Mouse (Mus musculus): ENCODE data around the gene Cd163l1. TPM values are rescaled to one million over a fixed set of nuclear protein-coding genes. Genes with fewer than 3 reads are reported as not detected.

The Cd163l1 gene
- polyA plus RNA-seq, 1 experiment from 2014 or later = 0.21 TPM

DNA sequence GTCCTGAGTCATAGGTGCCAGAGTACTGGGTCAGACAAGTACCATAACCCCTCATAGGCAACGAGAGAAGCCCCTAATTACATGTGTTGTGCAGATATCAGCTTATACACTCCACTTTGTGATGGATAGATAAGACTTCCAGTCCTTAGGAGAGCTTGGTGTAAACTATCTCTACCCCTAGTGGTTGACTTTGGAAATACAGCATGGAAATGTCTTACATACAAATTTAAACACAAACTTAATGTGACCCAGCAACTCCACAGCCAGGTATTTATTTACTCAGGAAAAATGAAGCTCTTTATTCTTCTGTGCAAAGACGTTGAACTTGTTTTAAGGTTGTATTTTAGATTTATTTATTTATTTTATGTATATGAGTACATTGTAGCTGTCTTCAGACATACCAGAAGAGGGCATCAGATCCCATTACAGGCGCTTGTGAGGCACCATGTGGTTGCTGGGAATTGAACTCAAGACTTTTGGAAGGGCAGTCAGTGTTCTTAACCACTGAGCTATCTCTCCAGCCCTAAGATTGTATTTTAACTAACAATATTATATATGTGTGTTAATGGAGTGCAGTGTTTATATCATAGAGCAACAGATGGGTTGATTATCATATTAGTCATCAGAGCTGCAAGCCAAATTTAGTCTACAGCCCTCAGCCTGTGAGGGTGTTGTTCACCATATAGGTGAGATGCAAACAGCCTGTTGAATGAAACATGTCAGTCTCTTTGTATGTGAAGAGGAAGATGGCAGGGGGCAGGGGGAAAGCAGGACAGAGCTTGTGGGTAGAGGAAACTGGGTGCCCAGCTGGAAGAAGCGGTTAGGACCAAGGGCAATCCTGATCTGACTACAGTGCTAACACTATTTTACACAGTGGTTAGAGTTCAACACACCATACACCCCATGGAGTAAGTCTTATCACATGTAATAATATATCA is 29.4 kb upstream of the Cd163l1 start:
- 65% methylated on average over 4 of the region's 4 CpGs for WGBS
- H3K4me3 ChIP-seq (ENCODE audit: low read length) = no peak overlapping the region
- ATAC-seq = no peak
- peaks cover 3% of the 10 kb centered on the region; the same call in 1 of the 2 replicates for H3K27me3 ChIP-seq (replicated peaks; ENCODE audit: control insufficient read depth, insufficient read depth, low read length)
- H3K4me1 ChIP-seq (ENCODE audit: control insufficient read depth, insufficient read depth, low read length) = no peaks in the 10 kb centered on the region
- no peak overlapping the region for H3K4me2 ChIP-seq (ENCODE audit: low read depth, low read length)
- H3K27ac ChIP-seq (ENCODE audit: low read length) = no peak overlapping the region
- no peak overlapping the region for H3K9ac ChIP-seq (ENCODE audit: low read depth, low read length)
- H3K36me3 ChIP-seq (ENCODE audit: control insufficient read depth, insufficient read depth, low read length) = no peaks in the 10 kb centered on the region
- H3K9me3 ChIP-seq (ENCODE audit: control insufficient read depth, low read length) = no peaks in the 10 kb centered on the region

DNA sequence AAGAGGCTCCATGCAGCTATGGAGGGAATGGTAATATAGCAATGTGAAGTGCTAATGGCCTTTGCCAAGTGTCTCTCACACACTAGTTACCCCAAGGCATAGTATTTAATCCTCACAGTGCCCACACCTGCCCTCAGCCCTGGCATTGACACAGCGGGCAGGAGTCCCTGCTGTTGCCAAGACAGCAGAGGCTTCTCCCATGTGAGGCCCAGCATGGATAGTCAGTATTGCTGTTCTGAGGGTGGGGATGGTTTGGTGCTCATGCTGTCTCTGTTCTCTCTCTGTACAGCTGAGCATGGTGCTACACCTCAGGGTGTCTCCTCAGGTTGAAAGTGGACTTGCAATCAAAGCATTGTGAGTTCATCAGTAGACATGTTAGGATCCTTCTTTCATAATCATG is 27.6 kb upstream of the Cd163l1 start:
- no peak overlapping the region for H3K27ac ChIP-seq (ENCODE audit: low read length)
- H3K4me3 ChIP-seq (ENCODE audit: low read length) = no peak overlapping the region
- ATAC-seq = no peak
- no peak overlapping the region for H3K9ac ChIP-seq (ENCODE audit: low read depth, low read length)
- H3K27me3 ChIP-seq (replicated peaks; ENCODE audit: control insufficient read depth, insufficient read depth, low read length) = peaks cover 3% of the 10 kb centered on the region; the same call in 1 of the 2 replicates
- H3K36me3 ChIP-seq (ENCODE audit: control insufficient read depth, insufficient read depth, low read length) = no peaks in the 10 kb centered on the region
- H3K9me3 ChIP-seq (ENCODE audit: control insufficient read depth, low read length) = no peaks in the 10 kb centered on the region
- no peak overlapping the region for H3K4me2 ChIP-seq (ENCODE audit: low read depth, low read length)
- H3K4me1 ChIP-seq (ENCODE audit: control insufficient read depth, insufficient read depth, low read length) = no peaks in the 10 kb centered on the region
- WGBS = 77% methylated on average over 1 of the region's 1 CpGs

DNA sequence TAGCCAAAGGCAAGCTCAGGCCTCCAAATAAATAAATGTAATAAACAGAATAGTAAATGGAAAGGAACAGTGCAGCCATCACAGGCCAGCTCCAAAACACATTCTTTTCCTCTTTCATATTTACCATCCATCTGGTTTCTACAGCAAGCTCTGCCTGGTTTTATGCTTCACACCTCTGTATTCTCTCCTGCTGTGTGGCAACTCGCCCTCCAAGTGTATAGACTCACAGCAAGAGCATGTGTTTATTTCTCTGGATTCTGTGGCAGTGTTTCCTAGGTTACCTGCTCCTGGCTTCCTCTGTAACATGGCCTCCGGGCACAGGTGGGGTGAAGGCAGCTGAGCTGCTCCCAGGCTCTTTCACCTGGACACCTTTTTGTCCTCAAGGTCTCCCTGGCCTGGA is 25.6 kb upstream of the Cd163l1 start:
- H3K9me3 ChIP-seq (ENCODE audit: control insufficient read depth, low read length) = no peaks in the 10 kb centered on the region
- no peak overlapping the region for H3K4me2 ChIP-seq (ENCODE audit: low read depth, low read length)
- no peak overlapping the region for H3K27ac ChIP-seq (ENCODE audit: low read length)
- H3K36me3 ChIP-seq (ENCODE audit: control insufficient read depth, insufficient read depth, low read length) = no peaks in the 10 kb centered on the region
- WGBS = 42% methylated on average over 2 of the region's 2 CpGs
- H3K9ac ChIP-seq (ENCODE audit: low read depth, low read length) = no peak overlapping the region
- no peak for ATAC-seq
- no peaks in the 10 kb centered on the region for H3K4me1 ChIP-seq (ENCODE audit: control insufficient read depth, insufficient read depth, low read length)
- no peak overlapping the region for H3K4me3 ChIP-seq (ENCODE audit: low read length)
- peaks cover 3% of the 10 kb centered on the region; the same call in 1 of the 2 replicates for H3K27me3 ChIP-seq (replicated peaks; ENCODE audit: control insufficient read depth, insufficient read depth, low read length)

GRCm38 (mm10) chr7:140192851-140193250 is 25.2 kb upstream of the Cd163l1 start:
- no peaks in the 10 kb centered on the region; the same call in 1 of the 2 replicates for H3K27me3 ChIP-seq (replicated peaks; ENCODE audit: control insufficient read depth, insufficient read depth, low read length)
- ATAC-seq = no peak
- 78% methylated on average over 2 of the region's 2 CpGs for WGBS
- no peak overlapping the region for H3K27ac ChIP-seq (ENCODE audit: low read length)
- no peaks in the 10 kb centered on the region for H3K36me3 ChIP-seq (ENCODE audit: control insufficient read depth, insufficient read depth, low read length)
- H3K4me1 ChIP-seq (ENCODE audit: control insufficient read depth, insufficient read depth, low read length) = no peaks in the 10 kb centered on the region
- H3K9me3 ChIP-seq (ENCODE audit: control insufficient read depth, low read length) = no peaks in the 10 kb centered on the region
- no peak overlapping the region for H3K4me3 ChIP-seq (ENCODE audit: low read length)
- no peak overlapping the region for H3K9ac ChIP-seq (ENCODE audit: low read depth, low read length)
- no peak overlapping the region for H3K4me2 ChIP-seq (ENCODE audit: low read depth, low read length)

- Histone ChIP-seq H3K36me3 (ENCODE audit: control insufficient read depth, insufficient read depth, low read length) (no peaks in the 10 kb centered on the region), H3K4me2 (ENCODE audit: low read depth, low read length) (no peak overlapping the region), H3K27ac (ENCODE audit: low read length) (no peak overlapping the region), H3K9me3 (ENCODE audit: control insufficient read depth, low read length) (no peaks in the 10 kb centered on the region), H3K4me1 (ENCODE audit: control insufficient read depth, insufficient read depth, low read length) (no peaks in the 10 kb centered on the region), H3K4me3 (ENCODE audit: low read length) (no peak overlapping the region), H3K27me3 (replicated peaks; ENCODE audit: control insufficient read depth, insufficient read depth, low read length) (no peaks in the 10 kb centered on the region), H3K9ac (ENCODE audit: low read depth, low read length) (no peak overlapping the region)
- 80% methylated on average over 4 of the region's 4 CpGs for WGBS
- ATAC-seq = no peak
Measured at GRCm38 (mm10) chr7:140194031-140194430, 24.0 kb upstream of the Cd163l1 start.

GRCm38 (mm10) chr7:140196002-140196401 is 22.1 kb upstream of the Cd163l1 start:
- Histone ChIP-seq H3K27me3 (replicated peaks; ENCODE audit: control insufficient read depth, insufficient read depth, low read length) (no peaks in the 10 kb centered on the region), H3K4me2 (ENCODE audit: low read depth, low read length) (no peak overlapping the region), H3K36me3 (ENCODE audit: control insufficient read depth, insufficient read depth, low read length) (no peaks in the 10 kb centered on the region), H3K9ac (ENCODE audit: low read depth, low read length) (no peak overlapping the region), H3K9me3 (ENCODE audit: control insufficient read depth, low read length) (no peaks in the 10 kb centered on the region), H3K27ac (ENCODE audit: low read length) (no peak overlapping the region), H3K4me1 (ENCODE audit: control insufficient read depth, insufficient read depth, low read length) (no peaks in the 10 kb centered on the region), H3K4me3 (ENCODE audit: low read length) (no peak overlapping the region)
- WGBS = 81% methylated on average over 8 of the region's 8 CpGs
- ATAC-seq = no peak

- no peak for ATAC-seq
- H3K4me3 ChIP-seq (ENCODE audit: low read length) = no peak overlapping the region
- 92% methylated on average over 4 of the region's 4 CpGs for WGBS
- H3K27ac ChIP-seq (ENCODE audit: low read length) = no peak overlapping the region
- no peaks in the 10 kb centered on the region for H3K36me3 ChIP-seq (ENCODE audit: control insufficient read depth, insufficient read depth, low read length)
- no peaks in the 10 kb centered on the region for H3K27me3 ChIP-seq (replicated peaks; ENCODE audit: control insufficient read depth, insufficient read depth, low read length)
- no peak overlapping the region for H3K9ac ChIP-seq (ENCODE audit: low read depth, low read length)
- no peaks in the 10 kb centered on the region for H3K9me3 ChIP-seq (ENCODE audit: control insufficient read depth, low read length)
- no peaks in the 10 kb centered on the region for H3K4me1 ChIP-seq (ENCODE audit: control insufficient read depth, insufficient read depth, low read length)
- H3K4me2 ChIP-seq (ENCODE audit: low read depth, low read length) = no peak overlapping the region
Measured at GRCm38 (mm10) chr7:140201090-140201489, 17.0 kb upstream of the Cd163l1 start.

DNA sequence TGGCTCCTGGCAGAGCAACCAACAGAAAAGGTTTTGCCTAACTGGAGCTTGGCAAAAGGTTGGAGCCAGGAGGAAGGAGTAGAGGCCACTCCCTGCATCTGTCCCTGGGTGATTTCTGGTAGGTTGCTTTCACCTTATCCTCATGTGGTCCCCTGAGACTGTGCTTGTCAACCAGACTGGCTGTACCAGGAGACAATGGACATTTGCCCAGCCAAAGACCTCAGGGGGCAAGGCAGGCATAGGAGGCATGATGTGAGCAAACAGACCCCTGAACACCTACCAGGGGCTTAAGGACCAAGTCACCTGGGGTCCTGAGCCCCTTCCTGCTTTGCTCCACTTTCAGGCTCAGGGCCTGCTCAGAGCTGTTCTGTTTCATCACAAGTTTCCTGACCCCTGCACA is 12.2 kb upstream of the Cd163l1 start, which contains the start of gene Olfr524:
TSS of gene Olfr524 (minus strand) at position 101 of the 400 bp plus-strand sequence.
- H3K4me2 ChIP-seq (ENCODE audit: low read depth, low read length) = no peak within 1 kb of the TSS
- H3K4me3 ChIP-seq (ENCODE audit: low read length) = no peak within 1 kb of the TSS
- H3K9me3 ChIP-seq (ENCODE audit: control insufficient read depth, low read length) = no peaks in the 10 kb centered on the region
- no peak for ATAC-seq
- no peak within 1 kb of the TSS for H3K9ac ChIP-seq (ENCODE audit: low read depth, low read length)
- H3K27ac ChIP-seq (ENCODE audit: low read length) = no peak within 1 kb of the TSS
- no peaks in the 10 kb centered on the region for H3K27me3 ChIP-seq (replicated peaks; ENCODE audit: control insufficient read depth, insufficient read depth, low read length)
- H3K4me1 ChIP-seq (ENCODE audit: control insufficient read depth, insufficient read depth, low read length) = no peaks in the 10 kb centered on the region
- H3K36me3 ChIP-seq (ENCODE audit: control insufficient read depth, insufficient read depth, low read length) = no peaks in the 10 kb centered on the region

DNA sequence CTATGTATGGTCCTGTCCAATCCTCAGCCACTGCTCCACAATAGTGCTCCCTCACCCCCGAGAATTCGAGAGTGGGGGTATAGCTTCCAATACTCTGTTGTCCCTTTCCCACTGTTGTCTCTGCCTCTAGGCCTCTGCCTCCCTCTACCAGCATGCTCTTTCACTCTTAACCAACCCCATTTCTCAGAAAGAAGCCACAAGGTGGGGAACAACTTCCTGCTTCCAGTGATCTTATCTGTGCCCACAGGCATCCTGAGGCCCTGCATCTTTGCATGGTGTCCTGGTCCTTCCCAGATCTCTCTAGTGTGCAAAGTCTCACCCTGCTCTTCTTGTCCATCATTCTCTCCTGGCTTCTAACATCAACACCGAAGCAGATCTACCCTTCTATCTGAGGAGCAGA is 11.2 kb upstream of the Cd163l1 start:
- ATAC-seq = no peak
- no peak overlapping the region for H3K27ac ChIP-seq (ENCODE audit: low read length)
- H3K27me3 ChIP-seq (replicated peaks; ENCODE audit: control insufficient read depth, insufficient read depth, low read length) = no peaks in the 10 kb centered on the region
- WGBS = 73% methylated on average over 3 of the region's 3 CpGs
- H3K36me3 ChIP-seq (ENCODE audit: control insufficient read depth, insufficient read depth, low read length) = no peaks in the 10 kb centered on the region
- H3K9ac ChIP-seq (ENCODE audit: low read depth, low read length) = no peak overlapping the region
- H3K9me3 ChIP-seq (ENCODE audit: control insufficient read depth, low read length) = no peaks in the 10 kb centered on the region
- no peak overlapping the region for H3K4me2 ChIP-seq (ENCODE audit: low read depth, low read length)
- H3K4me3 ChIP-seq (ENCODE audit: low read length) = no peak overlapping the region
- no peaks in the 10 kb centered on the region for H3K4me1 ChIP-seq (ENCODE audit: control insufficient read depth, insufficient read depth, low read length)
